Mouse (Mus musculus) cerebellum, postnatal 14 days (tissue): Measurements from ENCODE around the gene Prss35.

Experiments
- DNase-seq, 2 experiments: peaks; one replicate each; pipeline ENCODE4 v3.0.0; 2021; ENCODE audit warnings: mixed read lengths in 2 of 2

The Prss35 gene

DNA sequence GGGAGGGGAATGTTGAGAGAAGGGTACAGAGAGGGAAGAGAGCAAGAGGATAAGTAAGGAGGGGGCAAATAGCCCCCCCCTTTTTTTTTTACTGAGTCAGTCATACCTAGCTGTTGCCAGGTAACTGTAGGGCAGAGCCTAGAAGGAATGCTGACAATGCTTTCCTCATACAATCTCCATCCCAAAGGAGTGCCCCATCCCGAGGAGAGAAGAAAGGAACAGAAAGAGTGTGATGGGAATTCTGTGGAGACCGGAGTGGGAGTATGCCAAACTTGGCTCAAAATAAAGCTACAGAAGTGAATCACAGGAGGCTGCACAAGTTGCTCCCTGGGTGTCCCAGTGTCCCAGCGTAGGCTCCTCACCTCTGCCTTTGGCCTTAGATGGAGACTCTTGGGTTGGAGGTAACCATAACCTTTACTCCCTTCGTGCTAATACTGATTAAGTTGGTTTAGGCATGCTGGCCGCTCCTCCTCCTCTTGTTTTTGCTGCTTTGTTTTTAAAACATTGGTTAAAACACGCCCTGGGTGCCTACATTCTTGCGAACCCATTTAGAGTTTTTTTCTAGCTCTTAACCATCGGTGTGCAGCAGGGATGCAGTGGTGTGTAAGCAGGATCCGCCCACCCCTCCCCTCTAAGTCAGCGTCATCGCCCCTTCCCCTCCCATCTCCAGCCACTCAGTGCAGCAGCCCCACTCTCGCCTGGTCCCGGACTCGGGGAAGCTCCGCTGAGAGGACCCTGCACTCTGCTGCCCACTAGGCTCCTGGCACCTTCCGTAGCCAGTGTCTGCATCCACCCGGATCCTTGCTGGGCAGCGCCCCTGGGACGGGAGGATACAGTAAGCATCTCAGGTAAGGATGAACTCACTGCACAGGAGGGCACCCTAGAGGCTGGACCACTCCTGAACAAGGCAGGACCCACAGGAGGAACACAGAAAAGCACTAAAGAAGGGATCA, at the start of gene Prss35:
TSS of gene Prss35 (plus strand) at position 691 of the 953 bp plus-strand sequence.
- peak; percentile 33 to 48 for DNase-seq

DNA sequence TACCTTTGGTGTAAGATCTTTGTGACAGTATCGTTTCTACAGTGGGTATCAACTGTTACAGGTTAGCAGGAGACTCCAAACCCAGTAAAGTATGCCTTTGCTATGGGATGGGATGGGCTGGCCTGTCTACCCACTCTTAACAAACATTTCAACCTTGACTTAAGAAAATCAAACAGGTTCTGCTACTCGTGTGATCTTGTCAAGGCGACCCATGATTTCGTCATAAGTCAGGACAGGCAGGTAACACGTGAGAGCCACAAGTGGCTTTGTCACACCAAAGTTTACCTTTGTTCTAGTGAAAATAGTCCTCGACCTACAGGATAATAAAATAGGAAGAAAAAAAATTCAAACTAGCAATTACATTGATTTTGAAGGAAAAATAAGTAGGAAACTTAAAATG, 49.5 kb upstream of the Prss35 start:
- no peak for DNase-seq

GRCm38 (mm10) chr9:86694644-86695043, 48.8 kb upstream of the Prss35 start:
- DNase-seq, result no peak

GRCm38 (mm10) chr9:86695199-86695817, 48.1 kb upstream of the Prss35 start:
- peak; percentile 35 to 46 for DNase-seq

- peak in 1 of 2 experiments; percentile 48 for DNase-seq
These were observed 47.6 kb upstream of the Prss35 start, which contains the start of gene Me1 for GRCm38 (mm10) chr9:86695818-86696261. Gene Me1 (minus strand): TSS chr9:86695953.

GRCm38 (mm10) chr9:86701264-86701663, 42.2 kb upstream of the Prss35 start:
- DNase-seq, result no peak

GRCm38 (mm10) chr9:86701844-86702243, 41.6 kb upstream of the Prss35 start:
- DNase-seq, result no peak

- DNase-seq, result no peak
These were observed 36.0 kb upstream of the Prss35 start for GRCm38 (mm10) chr9:86707431-86707830.

- no peak for DNase-seq
These were observed 34.5 kb upstream of the Prss35 start for GRCm38 (mm10) chr9:86708921-86709320.

GRCm38 (mm10) chr9:86710091-86710634, 33.3 kb upstream of the Prss35 start:
- DNase-seq, result no peak

- DNase-seq, result no peak
These were observed 30.8 kb upstream of the Prss35 start for GRCm38 (mm10) chr9:86712648-86713047.

DNA sequence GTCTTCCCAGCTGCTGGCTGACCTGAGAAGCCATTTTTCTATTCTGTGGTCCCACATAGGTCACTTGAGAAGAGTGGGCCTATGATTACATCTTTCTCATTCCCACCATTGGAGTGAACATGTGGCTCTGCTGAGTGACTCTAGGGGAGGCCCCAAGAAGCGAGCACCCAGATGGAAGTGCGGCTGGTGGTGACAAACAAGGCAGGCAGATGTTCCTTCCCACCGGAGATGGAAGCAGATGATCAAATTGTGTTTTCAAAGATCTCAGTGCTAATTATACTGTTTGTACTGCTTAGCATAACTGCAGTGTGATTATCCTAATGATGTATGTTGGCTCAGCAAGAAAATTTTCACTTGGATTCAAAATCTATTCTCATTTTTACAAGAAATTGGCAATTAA, 29.4 kb upstream of the Prss35 start:
- DNase-seq, result no peak

- no peak for DNase-seq
These were observed 26.9 kb upstream of the Prss35 start for GRCm38 (mm10) chr9:86716540-86716939.

DNA sequence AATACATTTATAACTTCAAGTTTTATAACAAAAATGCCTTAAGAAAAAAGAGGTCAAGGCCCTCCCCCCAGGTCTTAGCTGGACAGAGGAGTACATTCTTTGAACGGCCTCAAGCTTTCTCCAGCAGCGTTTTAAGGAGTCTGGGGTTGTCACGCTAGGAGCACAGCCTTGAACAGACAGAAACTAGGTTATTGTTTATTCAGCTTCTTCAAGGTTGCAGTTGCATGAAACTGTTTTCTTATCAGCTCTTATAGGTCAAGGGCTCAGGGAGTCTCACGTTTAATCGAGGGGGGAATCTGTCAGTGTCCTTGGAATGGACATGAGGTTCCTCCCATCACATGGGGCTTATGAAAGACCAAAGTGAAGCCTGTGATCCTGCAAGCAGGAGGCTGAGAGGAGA, 26.3 kb upstream of the Prss35 start:
- DNase-seq, result no peak

DNA sequence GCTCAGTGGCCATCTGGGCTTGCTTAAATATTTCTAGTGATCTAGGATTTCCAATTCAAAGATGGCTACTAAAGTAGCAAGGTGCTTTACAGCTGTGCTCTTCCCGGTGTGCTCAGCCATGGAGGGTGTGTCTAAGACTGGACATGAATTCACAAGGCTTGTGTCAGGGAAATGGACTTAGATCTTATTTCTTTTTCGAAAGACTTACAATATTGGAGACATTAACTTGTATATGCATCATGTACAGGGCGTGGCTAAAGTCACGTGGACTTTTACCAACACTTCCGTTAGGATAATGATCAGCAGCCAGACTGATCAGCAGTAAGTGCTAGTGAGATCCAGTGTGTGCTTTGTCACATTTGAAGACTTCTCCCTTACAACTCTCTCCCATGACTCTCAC, 23.2 kb upstream of the Prss35 start:
- no peak for DNase-seq

DNA sequence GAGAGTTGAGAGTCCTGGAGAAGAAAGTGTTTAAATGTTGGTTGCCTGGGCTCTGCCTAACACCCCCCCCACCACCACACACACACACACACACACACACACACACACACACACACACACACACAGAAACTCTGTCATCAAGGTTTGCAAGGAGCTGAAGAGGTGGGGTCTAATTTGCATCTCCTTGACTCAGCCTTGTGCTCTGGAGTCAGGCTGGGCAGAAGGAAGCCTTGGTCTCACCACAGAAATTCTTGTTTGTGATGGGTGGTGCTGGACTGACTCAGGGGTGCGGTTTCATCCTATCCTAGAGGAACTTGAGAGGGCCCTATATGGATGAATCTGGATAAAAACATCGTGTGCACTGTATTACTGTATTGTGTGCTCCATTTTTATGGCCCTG, 22.7 kb upstream of the Prss35 start:
- DNase-seq, result no peak

- DNase-seq, result no peak
These were observed 18.4 kb upstream of the Prss35 start for GRCm38 (mm10) chr9:86725066-86725465.

DNA sequence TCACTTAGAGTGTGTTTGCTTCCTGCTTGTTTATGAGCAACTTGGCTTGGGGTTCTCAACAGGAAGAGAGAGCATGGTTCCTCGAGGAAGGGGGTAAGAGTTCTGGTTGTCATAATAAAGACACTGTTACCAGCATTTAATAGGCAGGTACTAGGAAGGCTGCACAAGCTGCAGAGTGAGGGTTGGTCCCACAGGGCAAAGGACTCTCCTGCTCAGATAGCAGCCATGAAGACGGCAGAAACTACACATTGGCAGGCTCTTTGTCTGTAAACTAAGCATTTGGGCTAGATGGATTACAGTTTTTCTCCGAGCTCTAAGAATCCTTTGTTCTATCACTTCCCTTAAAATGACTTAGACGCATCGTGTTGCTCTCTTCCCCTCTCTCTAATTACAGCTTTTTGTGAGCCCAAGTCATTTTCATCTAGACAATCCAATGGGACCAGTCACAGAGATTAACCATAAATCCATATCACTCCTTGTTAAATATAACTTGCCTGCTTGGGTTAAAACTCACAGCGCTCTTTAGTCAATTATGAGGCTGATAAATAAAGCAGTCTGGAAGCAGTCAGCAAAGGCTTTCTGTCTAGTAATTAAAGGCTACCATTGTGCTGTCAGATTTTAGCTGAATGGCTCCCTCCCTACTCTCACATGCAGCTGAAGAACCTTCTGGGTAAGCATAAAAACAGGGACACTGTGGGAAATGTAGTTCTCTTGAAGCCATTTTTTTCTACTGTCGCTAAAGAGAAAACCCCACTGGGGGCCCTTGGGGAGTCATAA, 17.7 kb upstream of the Prss35 start:
- no peak for DNase-seq

GRCm38 (mm10) chr9:86726381-86726720, 17.1 kb upstream of the Prss35 start:
- no peak for DNase-seq

- DNase-seq, result no peak
These were observed 15.1 kb upstream of the Prss35 start for GRCm38 (mm10) chr9:86728214-86728814.

DNA sequence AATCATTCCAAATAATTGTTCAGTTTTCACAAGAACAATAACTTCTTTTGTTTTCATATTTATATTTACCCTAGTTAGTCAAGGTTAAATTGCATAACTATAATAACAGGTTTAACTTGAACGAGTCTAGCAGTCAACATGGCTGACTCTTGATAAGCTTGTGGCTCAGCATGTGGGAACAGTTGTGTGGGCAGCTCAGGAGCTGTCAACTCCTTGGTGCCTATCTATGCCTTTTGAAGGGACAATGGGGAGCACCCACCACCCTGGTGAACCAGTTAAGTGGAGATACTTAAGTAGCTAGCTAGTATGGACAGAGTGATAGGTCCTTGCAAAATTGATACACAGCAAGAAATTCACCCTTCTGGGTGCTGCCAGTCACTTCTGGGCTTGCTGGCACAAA, 14.4 kb upstream of the Prss35 start:
- DNase-seq, result no peak

DNA sequence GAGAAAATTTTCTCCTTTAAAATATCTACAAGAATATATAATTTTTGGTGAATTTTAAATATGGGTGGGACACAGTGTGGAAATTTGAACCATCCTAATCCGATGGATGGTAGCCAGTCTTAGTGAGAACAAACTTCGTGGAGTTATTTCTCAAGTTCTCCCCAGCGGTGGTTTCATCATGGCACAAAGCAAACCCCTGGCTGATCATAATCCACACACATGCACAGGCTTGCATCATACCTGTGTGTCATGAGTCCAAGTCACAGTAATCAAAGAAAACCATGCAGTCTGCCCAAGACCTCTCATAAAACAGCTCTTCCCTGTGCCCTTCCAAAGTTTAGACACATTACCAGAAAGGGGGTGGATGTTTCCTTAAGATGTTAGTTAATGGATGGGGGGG, 13.6 kb upstream of the Prss35 start:
- no peak for DNase-seq

- no peak for DNase-seq
These were observed 9.1 kb upstream of the Prss35 start for GRCm38 (mm10) chr9:86734357-86734756.
